Mouse (Mus musculus) forebrain, embryonic 11.5 days (tissue): ENCODE measurements at regions not wholly inside any gene's neighbourhood (a gene's known extent, or its start where the extent isn't known, plus 50 kb on each side); places are given as distances from the start of the nearest gene placed in this dataset.

ENCODE experiments used
- ATAC-seq: fragments of 200-750 bp; cut with Nextera tagmentation; replicated peaks from 2 replicates; pipeline ENCODE4 v1.8.0; 2017; ENCODE audit warnings: moderate TSS enrichment; ENCODE audit not compliant: low FRiP score
- DNase-seq: peaks from one replicate; pipeline ENCODE4 v3.0.0-alpha.2; 2017; ENCODE audit warnings: low spot score
- H3K27ac ChIP-seq: fragments of 300-500 bp; sonication (generic); 2 replicates; pipeline ENCODE4 v1.5.1; 2014; ENCODE audit warnings: low read depth, low read length
- H3K27me3 ChIP-seq: fragments of 300-500 bp; sonication (generic); 2 replicates; pipeline ENCODE4 v1.6.1; 2014; ENCODE audit warnings: mild to moderate bottlenecking, low read length, mixed read lengths; ENCODE audit not compliant: control insufficient read depth, insufficient read depth
- H3K36me3 ChIP-seq: fragments of 300-500 bp; sonication (generic); 2 replicates; pipeline ENCODE4 v1.6.1; 2014; ENCODE audit warnings: mild to moderate bottlenecking, low read length, moderate library complexity, mixed read lengths; ENCODE audit not compliant: control insufficient read depth, insufficient read depth
- H3K4me1 ChIP-seq: fragments of 300-500 bp; sonication (generic); replicated peaks from 2 replicates; pipeline ENCODE4 v1.6.1; 2014; ENCODE audit warnings: low read length, mixed read lengths; ENCODE audit not compliant: control insufficient read depth, insufficient read depth
- H3K4me2 ChIP-seq: fragments of 300-500 bp; sonication (generic); 2 replicates; pipeline ENCODE4 v1.6.1; 2014; ENCODE audit warnings: low read depth, mild to moderate bottlenecking, low read length, moderate library complexity, mixed read lengths; ENCODE audit not compliant: severe bottlenecking
- H3K4me3 ChIP-seq: fragments of 300-500 bp; sonication (generic); 2 replicates; pipeline ENCODE4 v1.5.1; 2014; ENCODE audit warnings: low read depth, low read length
- H3K9ac ChIP-seq: fragments of 300-500 bp; sonication (generic); 2 replicates; pipeline ENCODE4 v1.6.1; 2014; ENCODE audit warnings: low read length
- H3K9me3 ChIP-seq: fragments of 300-500 bp; sonication (generic); 2 replicates; pipeline ENCODE4 v1.6.1; 2016; ENCODE audit warnings: low read length, mixed read lengths; ENCODE audit not compliant: control insufficient read depth
- WGBS: fragments of 180-500 bp; shearing (Covaris S2); extraction: QIAGEN DNeasy Blood & Tissue Kit; methylation state at CpG from one replicate; pipeline ENCODE4 v1.1.7; 2014; 5-methylcytosine and 5-hydroxymethylcytosine counted together

DNA sequence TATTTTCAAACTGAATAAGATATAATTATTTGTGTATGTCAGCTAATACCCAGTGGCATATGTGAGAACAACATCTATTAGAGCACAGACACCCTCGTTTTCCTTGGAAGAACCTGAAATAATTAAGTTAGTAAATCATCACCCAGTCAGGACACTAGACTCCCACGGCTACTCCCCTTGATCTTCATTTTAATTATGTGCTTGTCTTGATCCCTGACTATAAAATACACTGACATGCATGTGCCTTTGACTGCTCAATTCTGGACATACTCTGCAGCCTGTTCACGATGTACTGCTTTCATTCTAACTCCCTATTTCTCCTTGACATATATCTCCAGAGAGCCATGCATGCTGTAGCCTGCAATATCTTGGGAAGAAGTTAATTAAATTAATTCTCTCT, 232.7 kb upstream of the Atxn7l3b start:
- no peaks in the 10 kb centered on the region for H3K36me3 ChIP-seq
- 63% methylated on average over 3 of the region's 3 CpGs for WGBS
- H3K4me2 ChIP-seq, result no peak overlapping the region
- H3K9me3 ChIP-seq, result no peaks in the 10 kb centered on the region
- ATAC-seq (no peak; the same call in 1 of the 2 replicates), DNase-seq (no peak)
- no peaks in the 10 kb centered on the region for H3K4me1 ChIP-seq
- H3K27ac ChIP-seq, result no peak overlapping the region
- H3K27me3 ChIP-seq, result no peaks in the 10 kb centered on the region
- no peak overlapping the region for H3K4me3 ChIP-seq
- no peak overlapping the region for H3K9ac ChIP-seq

DNA sequence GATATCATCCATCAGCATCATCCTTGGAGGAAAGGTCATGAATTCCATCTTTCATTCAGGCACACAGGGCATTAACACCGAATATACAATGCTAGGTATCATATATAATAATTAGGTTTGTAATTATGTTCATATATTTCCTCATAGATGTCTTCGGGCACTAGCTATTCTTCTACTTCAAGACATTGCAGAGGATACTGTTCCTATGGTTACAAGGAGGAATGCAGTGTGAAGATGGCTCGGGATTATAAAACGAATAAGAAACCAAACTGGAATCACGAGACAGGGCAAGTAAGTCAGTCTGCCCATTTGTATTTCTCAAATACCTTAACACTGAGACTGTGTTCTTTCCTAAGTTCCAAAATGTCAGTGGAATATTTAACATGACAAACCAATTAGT, 231.3 kb upstream of the Atxn7l3b start:
- no peak for DNase-seq
- H3K9ac ChIP-seq, result no peak overlapping the region
- H3K36me3 ChIP-seq, result no peaks in the 10 kb centered on the region
- H3K4me3 ChIP-seq, result no peak overlapping the region
- WGBS, result 88% methylated on average over 5 of the region's 5 CpGs
- ATAC-seq, result no peak
- no peak overlapping the region for H3K4me2 ChIP-seq
- H3K27ac ChIP-seq, result no peak overlapping the region
- H3K27me3 ChIP-seq, result no peaks in the 10 kb centered on the region
- no peaks in the 10 kb centered on the region for H3K4me1 ChIP-seq
- no peaks in the 10 kb centered on the region for H3K9me3 ChIP-seq

DNA sequence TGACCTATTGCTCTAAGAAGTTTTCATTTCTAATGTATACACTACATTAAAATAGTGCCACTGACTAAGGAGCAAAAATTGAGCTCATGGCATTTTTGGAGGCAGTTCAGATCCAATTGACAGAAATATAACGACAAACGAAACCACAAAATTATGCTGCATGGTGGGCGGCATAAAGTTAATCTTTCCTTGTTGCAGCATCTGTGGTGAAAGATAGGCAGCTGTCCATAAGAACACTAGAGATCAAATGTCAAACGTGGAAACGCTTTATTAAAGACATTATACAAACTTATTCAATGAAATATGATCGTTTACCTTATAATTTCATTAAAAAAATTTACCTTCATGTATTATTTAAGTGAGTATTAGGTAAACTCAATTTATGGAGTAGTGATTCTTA, 230.2 kb upstream of the Atxn7l3b start:
- H3K9ac ChIP-seq, result no peak overlapping the region
- no peaks in the 10 kb centered on the region for H3K36me3 ChIP-seq
- H3K27ac ChIP-seq, result no peak overlapping the region
- H3K4me2 ChIP-seq, result no peak overlapping the region
- 87% methylated on average over 6 of the region's 6 CpGs for WGBS
- no peaks in the 10 kb centered on the region for H3K27me3 ChIP-seq
- H3K4me3 ChIP-seq, result no peak overlapping the region
- no peaks in the 10 kb centered on the region for H3K4me1 ChIP-seq
- ATAC-seq, result no peak
- H3K9me3 ChIP-seq, result no peaks in the 10 kb centered on the region
- DNase-seq, result no peak

DNA sequence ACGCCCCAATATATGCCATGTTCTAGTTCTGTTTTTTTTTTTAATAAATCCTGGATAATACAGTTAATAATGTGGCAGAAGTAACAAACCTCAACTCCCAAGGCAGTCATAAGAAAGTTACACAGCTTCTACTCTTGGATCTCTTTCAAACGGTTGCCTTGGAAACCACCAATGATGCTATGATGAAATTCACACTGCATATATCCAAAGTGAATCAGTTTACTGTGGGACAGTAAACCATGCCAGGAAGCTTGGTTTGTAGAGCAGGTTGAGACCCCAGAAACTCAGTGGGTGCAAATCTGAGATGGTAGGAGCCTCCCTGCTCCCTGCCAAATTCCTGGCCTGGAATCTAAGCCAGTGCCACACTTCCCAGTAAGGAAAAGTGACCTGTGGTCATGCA, 212.8 kb upstream of the Atxn7l3b start:
- ATAC-seq (peak; percentile 26; the same call in 1 of the 2 replicates), DNase-seq (no peak)
- Histone ChIP-seq H3K36me3 (no peaks in the 10 kb centered on the region), H3K9ac (no peak overlapping the region), H3K27ac (no peak overlapping the region), H3K4me1 (no peaks in the 10 kb centered on the region), H3K4me2 (no peak overlapping the region), H3K9me3 (no peaks in the 10 kb centered on the region), H3K27me3 (no peaks in the 10 kb centered on the region), H3K4me3 (no peak overlapping the region)
- 84% methylated on average over 2 of the region's 2 CpGs for WGBS

DNA sequence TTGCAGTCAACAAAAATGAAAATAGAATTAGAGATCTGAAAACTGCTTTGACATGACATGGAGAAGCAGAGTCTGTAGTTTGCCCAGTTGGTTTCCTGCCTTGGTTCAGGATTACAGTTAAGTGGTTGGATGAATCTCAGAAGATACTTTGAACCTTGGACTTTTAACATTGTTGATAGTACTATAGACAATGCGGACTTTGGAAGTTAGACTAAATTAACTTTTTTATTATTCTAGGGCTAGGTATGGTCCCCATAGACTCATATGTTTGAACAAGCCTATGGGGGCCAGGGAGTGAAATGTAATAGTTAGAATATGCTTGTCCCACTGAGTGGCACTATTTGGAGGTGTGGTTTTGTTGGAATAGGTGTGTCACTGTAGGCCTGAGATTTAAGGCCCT, 186.2 kb upstream of the Atxn7l3b start:
- ATAC-seq (no peak), DNase-seq (no peak)
- H3K9ac ChIP-seq, result no peak overlapping the region
- H3K27me3 ChIP-seq, result no peaks in the 10 kb centered on the region
- no peak overlapping the region for H3K4me3 ChIP-seq
- H3K4me2 ChIP-seq, result no peak overlapping the region
- H3K36me3 ChIP-seq, result no peaks in the 10 kb centered on the region
- no peaks in the 10 kb centered on the region for H3K4me1 ChIP-seq
- H3K27ac ChIP-seq, result no peak overlapping the region
- H3K9me3 ChIP-seq, result no peaks in the 10 kb centered on the region
- 88% methylated on average over 1 of the region's 1 CpGs for WGBS

DNA sequence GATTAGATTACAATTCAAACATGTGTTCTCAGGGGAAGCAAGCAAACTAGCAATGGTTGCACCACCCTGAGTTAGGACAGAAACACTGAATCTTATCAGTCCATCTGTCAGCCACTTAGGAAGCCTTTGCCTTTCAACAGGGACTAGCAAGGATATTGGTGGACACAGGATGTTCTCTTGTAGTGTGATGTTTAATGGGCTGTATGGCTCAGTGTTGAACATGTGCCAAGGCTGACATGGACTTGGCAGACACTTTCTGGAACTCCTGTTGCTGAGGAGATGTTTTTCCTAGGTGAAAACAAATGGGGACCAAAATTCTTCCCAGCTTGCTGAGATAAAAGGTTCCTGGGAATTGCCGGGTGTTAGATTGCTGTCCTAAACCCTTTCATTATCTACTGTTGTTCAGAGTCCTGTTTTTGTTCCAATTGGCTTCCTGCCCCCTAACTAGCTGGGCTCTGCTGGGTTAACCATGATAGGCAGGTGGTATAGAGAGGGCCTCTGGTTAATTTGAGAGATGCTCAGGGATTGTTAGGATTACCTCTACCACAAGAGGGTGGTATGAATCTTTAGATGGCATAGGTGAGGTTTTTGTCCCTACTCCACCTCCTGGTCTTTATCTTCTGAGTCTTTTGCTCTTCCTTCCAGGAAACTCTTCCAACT, 177.1 kb upstream of the Atxn7l3b start:
- H3K4me3 ChIP-seq, result no peak overlapping the region
- no peaks in the 10 kb centered on the region for H3K27me3 ChIP-seq
- 37% methylated on average over 1 of the region's 1 CpGs for WGBS
- no peaks in the 10 kb centered on the region for H3K9me3 ChIP-seq
- H3K9ac ChIP-seq, result no peak overlapping the region
- H3K27ac ChIP-seq, result no peak overlapping the region
- DNase-seq (no peak), ATAC-seq (peak; percentile 61; the same call in 1 of the 2 replicates)
- no peaks in the 10 kb centered on the region for H3K36me3 ChIP-seq
- no peak overlapping the region for H3K4me2 ChIP-seq
- H3K4me1 ChIP-seq, result no peaks in the 10 kb centered on the region

DNA sequence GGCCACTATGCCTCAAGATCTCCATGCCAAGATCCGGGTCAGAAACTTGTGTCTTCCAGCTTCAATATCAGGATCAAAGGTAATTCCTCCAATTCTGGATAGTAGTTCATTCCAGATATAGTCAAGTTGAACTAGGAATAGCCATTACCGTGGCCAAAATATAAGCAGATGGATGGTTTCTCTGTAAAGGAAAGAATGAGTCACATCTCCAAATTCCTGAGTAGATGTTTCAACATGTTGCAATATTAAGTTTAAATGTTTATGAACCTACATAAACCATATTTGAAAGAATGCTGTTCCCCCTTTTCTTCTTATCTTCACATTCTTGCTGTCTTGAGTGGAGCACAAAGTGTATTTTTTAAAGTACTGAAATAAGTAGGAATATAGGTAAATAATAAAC, 176.5 kb upstream of the Atxn7l3b start:
- Histone ChIP-seq H3K4me3 (no peak overlapping the region), H3K36me3 (no peaks in the 10 kb centered on the region), H3K4me2 (no peak overlapping the region), H3K9ac (no peak overlapping the region), H3K9me3 (no peaks in the 10 kb centered on the region), H3K4me1 (no peaks in the 10 kb centered on the region), H3K27ac (no peak overlapping the region), H3K27me3 (no peaks in the 10 kb centered on the region)
- 93% methylated on average over 2 of the region's 2 CpGs for WGBS
- no peak for DNase-seq
- no peak for ATAC-seq
